Mouse (Mus musculus): ENCODE measurements around the gene Gm44502.

Gene Gm44502

DNA sequence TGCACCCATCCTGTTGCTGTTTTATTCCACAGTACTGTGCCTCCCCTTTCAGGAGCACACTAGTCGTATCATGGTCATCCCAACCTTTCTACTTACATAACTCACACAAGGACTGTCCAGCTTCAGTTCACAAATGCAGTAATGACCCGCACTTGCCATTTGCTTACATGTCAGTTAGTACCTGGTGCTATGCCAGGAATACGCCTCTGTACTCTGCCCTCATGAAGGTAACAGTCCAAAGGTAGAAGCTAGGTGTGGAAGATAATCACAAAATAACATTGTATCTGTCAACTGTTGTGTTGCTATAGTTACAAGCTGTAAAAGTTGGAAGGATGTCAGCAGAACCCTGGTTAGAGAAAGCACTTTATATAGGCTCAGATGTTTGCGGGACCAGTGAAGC lies 32.6 kb downstream of the Gm44502 start:
- no peak for DNase-seq

DNA sequence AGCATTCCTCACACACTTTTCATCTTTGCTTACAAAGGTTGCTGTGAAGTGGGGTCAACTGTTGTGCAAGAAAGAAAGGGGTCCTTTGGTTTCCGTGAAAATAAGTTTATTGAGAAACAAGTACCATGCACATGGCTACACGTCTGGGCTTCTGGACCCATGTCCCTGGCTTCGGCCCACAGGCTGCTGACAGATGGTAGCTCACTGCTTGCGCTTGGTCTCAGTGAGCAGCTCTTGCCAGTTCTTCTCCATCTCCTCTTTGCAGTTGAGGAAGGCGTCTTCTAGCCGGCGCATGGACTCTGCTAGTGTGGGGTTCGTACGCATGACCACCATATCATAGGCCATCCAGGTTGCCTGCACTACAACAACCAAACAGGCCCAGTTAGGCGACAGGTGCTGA lies 39.4 kb downstream of the Gm44502 start:
- DNase-seq, result no peak

DNA sequence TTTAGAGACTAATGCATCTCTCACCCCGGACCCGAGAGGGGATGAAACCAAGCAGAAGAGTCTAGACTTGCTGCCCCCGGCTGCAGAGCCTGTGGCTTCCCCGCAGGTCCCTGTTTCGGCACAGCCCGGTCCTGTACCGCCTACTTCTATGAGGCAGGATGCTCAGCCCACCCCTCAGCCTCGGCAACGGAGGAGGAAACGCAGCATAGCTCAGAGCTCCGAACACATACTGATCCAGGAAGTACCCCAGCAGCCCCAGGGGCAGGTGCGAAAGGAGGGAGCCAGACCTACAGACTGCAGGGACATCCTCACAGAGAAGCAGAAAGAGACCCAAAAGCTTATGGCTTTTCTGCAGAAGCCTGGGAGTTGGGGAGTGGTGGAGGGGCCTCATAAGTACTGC lies 42.4 kb downstream of the Gm44502 start:
- DNase-seq, result no peak

DNA sequence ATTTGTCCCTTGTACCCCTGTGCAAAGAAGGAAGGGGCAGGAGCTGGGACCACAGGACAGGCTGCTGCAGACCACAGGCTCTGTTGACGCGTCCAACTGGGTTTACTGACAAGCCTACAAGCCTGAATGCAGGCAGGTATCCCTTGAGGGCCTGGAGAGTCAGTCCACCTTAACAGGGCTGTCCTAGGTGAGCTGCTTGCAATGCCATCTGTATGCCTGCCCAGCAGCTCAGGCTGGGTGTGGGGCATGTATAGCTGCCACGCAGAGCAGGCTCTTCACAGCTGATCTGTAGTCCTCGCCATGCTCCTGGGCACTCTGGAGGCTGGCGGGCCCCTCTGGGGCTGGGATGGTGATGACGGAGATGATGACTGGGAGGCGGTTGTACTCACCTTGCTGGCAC lies 44.9 kb downstream of the Gm44502 start, which contains the start of gene Klhdc7b:
Klhdc7b (plus strand) TSS at position 301 of the 400 bp plus-strand sequence.
- no peak for DNase-seq

DNA sequence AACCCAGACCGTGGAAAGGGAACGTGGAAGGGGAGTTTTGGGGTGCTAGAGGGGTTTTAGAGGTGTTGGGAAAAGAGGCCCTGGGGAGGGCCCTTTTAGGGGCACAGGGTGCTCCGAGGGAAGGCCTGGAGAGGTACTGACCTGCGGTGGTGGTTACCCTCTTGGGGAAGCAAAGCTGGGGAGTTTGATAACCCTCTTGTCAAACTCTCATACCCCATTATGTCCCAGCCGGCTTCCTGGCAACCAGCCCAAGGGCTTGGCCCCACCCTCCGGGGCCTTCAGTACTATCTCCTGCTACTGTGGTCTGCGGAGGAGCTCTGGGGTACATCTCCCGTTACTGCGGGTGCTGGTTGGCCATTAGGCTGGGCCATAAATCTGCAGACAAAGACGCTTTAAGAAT lies 50.1 kb downstream of the Gm44502 start:
- peak; percentile 41 to 42 for DNase-seq

DNA sequence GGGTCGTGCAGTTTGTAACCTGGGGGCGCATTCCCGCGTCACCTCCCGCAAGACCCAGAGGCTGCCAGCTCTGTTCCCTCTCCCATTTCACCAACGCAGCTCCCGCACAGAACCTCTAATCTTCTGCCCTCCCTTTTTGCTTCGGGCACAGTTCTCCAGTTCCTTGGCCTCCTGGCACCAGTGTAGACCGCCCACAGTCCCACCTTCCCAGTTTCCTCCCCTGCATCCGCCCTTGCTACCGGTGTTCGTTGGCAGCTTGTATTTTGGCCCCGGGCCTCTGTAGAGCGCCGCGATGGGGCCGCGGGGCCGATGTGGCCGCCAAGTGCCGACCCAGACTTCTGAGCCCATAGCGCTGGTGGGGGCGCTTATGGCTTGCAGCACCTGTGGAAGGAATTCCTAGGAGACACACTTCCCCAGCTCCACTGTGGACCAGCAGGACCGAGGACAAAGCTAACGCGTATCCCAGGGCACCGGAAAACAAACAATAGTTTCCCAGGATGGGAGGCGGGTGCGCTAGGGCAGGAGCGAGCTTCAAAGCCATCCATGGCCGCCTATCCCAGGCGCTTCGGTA lies 50.6 kb downstream of the Gm44502 start, which contains the start of gene Odf3b:
Odf3b (minus strand) TSS at position 452 of the 571 bp plus-strand sequence.
- DNase-seq, result peak; percentile 43 to 58

DNA sequence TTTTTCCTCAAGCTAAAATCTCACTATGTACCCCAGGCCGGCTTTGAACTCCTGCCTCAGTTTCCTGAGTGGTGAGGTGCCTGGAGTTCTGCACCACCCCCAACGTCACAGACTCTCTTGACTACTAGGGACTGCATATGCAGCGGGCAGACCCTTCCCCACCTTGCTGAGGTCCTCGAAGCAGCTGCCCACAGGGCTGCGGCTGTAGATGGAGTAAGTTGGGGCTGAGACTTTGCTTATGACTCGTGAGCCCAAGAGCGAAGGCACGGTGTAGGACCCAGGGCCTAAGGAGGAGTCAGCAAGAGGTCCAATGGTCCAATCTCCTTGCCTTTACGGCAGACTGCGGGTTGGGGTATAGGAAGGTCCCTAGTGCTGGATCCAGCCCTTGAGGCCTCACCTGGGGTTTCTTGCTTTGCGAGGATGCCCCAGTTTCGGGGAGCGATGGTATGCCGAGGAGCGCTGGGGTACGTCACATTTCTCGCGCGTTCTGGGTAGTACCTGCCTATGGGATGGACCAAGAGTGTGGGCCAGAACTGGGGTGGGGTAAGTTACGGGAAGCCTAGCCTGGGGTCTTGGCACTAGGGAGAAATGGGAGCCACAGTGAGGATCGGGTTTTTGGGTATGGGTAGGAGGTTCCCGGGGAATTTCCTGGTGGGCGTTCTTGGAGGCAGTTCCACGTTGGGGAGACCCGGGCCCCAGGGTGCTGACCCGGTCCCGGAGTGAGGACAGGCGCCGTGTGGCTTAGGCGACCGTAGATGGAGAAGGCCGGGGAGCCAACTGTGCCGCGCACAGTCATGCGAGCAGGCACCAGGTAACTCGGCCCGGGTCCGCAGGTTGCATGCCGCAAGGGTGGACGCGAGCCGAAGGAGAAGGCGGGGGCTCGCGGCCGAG lies 51.3 kb downstream of the Gm44502 start:
- DNase-seq, result peak in 1 of 2 experiments; percentile 44

DNA sequence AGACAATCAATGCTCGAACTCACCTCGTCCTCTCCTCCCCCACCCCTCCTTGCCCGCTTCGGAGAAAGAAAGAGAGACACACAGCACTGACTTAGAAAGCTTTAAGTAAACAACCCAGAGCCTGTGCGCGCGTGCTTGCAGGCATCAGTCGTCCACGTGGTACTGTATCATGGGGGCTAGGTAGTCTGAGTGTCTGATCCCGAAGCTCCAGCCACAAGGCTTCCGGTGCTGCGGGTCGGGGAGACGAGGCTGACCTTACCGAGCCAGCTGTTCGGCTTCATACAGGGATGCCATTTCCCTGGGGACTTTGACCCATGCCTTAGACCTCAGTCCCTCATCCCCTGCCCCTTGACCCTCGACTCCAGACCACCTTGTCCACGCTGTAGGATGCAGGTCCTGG lies 52.1 kb downstream of the Gm44502 start:
- DNase-seq, result no peak

DNA sequence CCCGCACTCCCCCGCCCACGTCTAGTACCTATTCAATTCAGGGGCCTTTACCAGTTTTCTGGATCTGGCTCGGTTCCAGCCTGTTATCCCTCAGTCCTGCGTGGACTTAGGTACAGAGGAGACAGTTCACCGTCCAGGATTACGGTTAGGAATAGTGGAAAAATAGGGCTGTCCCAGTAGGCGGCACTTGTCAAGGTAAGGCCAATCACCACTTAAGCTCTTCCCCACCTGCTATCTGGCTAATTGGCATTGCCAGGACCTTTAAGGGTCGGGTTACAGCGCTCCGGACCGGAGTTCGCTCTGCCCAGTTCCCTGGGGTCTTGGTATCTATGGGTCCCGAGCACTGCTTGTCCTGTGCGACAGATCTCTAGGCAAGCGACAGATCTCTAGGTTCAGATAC lies 52.5 kb downstream of the Gm44502 start, which contains the start of gene Tymp:
Tymp (minus strand) TSS at position 83 of the 400 bp plus-strand sequence.
- no peak for DNase-seq

DNA sequence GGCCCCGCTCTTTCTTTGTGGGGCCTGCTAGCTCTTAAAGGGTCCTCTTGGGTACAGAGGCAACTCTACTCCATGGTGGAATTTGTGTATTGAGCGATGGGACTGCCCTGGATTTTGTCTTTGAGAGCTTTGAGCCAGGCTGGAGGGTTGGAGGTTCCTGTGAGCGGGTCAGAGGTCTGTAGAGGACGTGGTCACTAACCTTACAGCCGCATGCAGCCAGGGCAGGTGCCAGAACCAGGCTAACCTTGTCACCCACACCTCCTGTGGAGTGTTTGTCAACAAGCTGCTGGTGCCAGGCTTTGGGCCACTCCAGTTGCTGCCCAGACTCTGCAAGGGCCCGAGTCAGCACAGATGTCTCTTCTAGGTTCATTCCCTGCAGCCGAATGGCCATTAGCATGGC lies 53.5 kb downstream of the Gm44502 start:
- no peak for DNase-seq

DNA sequence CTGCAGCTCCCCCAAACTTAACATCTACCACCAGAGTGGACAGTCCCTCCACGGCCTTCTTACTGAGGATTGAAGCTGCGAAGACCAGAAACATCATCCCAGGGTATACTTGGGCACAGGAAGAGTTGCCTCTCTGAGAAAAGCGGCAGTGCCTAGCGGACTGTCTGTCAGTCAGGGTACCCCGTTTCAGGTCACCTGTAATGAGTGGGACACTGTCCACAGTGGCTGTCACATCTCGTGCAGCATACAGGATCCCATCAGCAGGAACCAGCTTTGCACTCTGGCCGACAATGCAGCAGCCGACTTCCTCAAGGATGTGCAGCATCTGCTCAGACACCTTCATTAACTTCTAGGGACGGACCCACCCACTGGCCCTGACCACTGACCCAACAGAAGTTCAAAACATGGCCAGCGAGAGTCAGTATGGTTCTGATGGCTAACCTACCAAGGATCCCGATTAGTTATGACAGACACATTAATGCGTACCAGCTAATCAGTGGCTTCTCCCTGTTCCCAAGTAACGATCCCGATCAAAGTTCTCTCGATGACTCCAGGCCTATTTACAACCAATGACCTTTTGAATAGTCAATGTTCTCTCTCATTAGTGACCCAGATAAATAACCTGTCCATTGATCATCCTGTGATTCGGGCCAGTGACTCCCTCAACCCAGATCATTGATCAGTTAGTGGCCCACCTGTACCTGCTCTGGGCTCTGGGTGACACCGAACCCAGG lies 54.5 kb downstream of the Gm44502 start:
- no peak for DNase-seq

DNA sequence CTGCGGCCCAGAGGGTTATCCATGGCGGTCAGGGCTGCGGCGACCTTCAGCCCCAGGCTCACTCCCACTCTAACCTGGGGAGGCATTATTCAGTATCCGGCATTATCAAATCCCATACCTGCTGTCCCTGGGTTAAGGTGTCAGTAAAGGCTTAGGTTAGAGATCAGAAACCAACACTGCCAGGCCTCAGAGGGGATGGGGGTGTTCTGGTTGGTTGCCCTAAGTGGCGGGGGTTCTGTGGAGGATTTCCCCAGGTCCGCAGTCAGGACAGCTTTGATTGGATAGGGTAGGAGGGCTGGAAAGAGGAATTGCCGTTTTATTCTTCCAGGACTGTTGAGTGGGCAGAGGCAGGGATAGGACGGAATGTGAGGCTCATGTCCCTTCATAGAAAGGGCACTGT lies 55.2 kb downstream of the Gm44502 start:
- DNase-seq, result no peak

DNA sequence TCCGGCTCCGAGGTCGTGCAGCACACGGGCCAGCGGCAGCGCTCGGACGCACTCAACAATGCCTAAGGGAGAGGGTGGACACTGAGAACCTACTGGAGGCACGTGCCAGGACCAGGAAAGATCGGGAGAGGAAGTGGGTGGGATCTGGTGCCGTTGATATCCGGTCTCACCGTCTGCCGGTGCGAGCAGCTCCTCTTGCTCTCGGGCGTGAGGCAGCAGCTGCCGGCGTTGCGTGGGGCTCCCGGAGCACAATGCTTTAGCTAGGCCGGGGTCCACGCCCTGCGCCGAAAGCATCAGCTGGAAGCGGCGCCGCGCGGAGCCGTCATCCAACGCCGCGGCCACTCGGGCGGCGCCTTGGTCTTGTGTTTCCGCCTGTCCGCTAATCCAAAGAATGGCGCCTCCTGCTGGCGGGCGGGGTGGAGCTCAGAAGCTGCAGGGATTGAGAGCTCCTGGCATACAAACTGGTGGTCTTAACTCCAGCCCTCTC lies 55.7 kb downstream of the Gm44502 start, which contains the start of gene Sco2:
Sco2 (minus strand) TSS at position 85 of the 487 bp plus-strand sequence.
- DNase-seq, result peak; percentile 98

DNA sequence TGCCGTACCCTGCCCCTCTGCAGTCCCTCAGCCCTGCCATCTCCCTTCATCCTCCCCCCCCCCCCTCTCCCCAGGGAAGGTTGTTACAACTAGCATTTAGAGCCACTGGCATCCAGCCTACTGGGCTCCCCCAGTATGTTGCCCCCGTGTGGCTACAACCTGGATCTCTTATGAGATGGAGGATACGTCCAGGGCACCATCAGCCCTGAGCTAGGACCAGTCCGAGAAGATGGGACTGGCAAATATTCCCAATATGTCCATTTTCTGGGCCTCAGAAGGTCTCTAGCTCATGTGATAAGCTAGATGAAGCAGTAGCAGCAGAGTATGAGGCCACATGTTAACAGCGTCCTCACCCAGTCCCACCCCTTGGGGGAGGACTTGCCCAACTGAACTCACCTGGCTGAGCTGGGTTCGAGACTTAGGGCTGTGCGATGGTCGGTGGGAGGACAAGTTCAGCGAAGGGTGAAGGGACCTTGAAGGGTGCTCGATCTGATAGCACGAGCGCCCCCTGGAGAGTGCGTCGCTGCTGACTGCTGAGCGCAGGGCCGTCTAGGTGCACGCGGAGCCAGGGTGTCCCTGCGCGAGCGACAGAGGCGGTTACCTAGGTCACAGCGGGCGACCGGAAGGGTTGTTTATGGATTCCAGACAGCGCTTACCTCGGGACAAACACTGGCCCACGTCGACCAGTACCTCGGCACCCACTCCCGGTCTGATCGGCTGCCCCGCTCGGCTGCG lies 56.3 kb downstream of the Gm44502 start:
- DNase-seq, result peak; percentile 92 to 95

DNA sequence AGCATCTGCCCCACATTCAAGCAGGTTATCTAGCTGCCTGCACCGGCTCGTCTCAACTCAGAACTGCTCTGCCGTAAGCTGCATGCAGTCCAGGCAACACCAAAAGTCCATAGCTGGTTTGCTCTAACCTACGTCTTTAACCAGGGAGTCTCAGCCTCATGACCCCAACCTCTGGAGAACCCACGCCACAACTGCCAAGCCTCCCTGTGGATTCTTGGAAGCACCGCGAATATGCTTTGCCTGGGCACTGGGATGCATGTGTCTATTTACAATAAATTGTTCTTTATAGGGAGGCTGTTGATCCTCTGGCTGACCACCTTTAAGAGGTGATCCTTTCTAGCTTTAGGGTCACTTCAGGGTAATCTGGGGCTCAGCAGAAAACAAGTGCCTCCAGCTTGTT lies 57.0 kb downstream of the Gm44502 start:
- no peak for DNase-seq

DNA sequence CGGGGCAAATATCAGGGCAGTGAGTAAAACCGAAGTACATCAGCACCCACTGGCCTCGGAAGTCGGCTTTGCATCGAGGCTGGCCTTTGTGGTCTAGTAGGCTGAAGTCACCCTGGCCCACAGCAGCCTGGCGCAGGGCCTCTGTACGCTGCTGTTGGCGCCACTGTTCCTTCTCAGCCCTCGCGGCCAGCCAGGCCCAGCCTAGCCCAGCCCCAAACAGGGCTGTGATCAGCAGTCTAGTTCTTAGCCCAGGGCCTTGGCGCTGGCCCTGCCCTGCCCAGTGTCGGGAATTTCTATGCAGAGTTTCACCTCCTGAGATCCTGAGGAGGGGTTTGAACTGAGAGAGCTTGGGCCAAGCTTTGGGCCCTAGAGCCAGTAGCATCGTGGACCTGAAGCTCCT lies 57.4 kb downstream of the Gm44502 start:
- no peak for DNase-seq
